Mouse (Mus musculus): ENCODE measurements around the gene Atf5. TPM values are rescaled to one million over a fixed set of nuclear protein-coding genes. Genes with fewer than 3 reads are reported as not detected.

The Atf5 gene
- total and polyA plus RNA-seq, 3 experiments: 13.4 to 82.3 (median 71.1) TPM

DNA sequence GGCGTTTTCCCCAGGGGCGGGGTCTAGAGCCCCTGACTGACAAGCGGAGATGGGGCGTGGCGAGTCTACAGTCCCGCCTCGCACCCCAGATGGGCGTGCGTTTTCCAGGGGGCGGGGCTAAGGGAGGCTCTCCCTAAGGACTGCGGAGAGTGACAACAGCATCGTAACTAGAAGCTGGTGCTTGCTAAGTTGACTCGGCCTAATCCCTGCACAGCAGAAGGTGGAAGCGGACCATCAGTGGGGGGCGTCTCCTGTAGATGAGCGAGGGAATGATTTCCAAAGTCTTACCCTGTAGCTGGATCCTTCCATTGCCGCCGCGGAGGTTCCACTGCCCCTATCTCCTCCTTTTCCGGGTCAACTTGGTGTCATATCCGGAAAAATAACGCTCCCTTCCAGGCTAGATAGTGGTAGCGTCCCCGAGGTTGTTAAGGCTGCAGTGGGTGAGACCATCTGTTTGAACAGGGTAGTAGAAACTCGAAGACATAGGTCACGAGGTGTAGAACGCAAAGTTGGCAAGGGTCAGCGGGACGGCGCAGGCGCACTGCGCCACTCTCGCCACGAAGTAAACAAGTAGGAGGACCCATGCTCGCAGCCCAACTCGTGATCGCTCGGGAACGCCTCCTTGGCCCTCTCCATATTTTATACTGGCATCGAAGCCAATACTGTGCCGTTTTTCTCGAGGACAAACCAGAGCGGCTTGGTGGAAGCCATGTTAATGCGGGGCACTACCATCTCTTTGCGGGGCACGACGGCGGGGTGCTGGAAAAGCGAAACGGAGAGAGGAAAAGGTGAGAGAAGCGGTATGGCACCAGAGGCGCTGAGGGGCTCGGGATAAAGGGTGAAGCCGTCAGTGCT lies 32.3 kb upstream of the Atf5 start, which contains the start of the genes Akt1s1 and Tbc1d17:
Akt1s1 (plus strand) TSS at position 431 of the 855 bp plus-strand sequence.
Tbc1d17 (minus strand) TSS at position 519 of the 855 bp plus-strand sequence.
- Histone ChIP-seq H3K4me2 (ENCODE audit: insufficient read depth, low read depth, poor library complexity, severe bottlenecking) (peak within 1 kb of the TSS; percentile 79), H3K79me2 (replicated peaks; ENCODE audit: control insufficient read depth, extremely low read depth, insufficient read depth, poor library complexity, severe bottlenecking) (peaks cover 28% of the 10 kb centered on the region), H3K9me3 (replicated peaks; ENCODE audit: low read length) (no peaks in the 10 kb centered on the region), H3K27ac (ENCODE audit: insufficient read depth, low read depth) (peak within 1 kb of the TSS; percentile 94), H3K9ac (ENCODE audit: insufficient read depth, low read depth) (peak within 1 kb of the TSS; percentile 97), H3K4me3 (replicated peaks in 1 of 3; ENCODE audit: low read depth in 2 of 3, low read length in 2 of 3, poor library complexity in 1 of 3) (peak within 1 kb of the TSS; percentile 81 to 98 (median 93)), H3K4me1 (ENCODE audit: control insufficient read depth in 1 of 2, insufficient read depth in 2 of 2) (peaks cover 14 to 48% of the 10 kb centered on the region in 2 experiments), H3K36me3 (replicated peaks in 1 of 2; ENCODE audit: control insufficient read depth in 1 of 2, insufficient read depth in 1 of 2, low read length in 1 of 2) (peaks cover 39 to 61% of the 10 kb centered on the region in 2 experiments), H3K27me3 (replicated peaks) (no peaks in the 10 kb centered on the region)
- peak; percentile 99 for DNase-seq (ENCODE audit: extremely low read depth)
- in situ Hi-C loops (cut with MboI; ENCODE audit: low pct_ligation_motif_present, low pct_unique_long_range_greater_than_20kb, low sequenced_read_pairs) (no loop called here), dilution Hi-C loops (cut with MboI; ENCODE audit: extremely low pct_ligation_motif_present, extremely low pct_unique_long_range_greater_than_20kb, low sequenced_read_pairs) (no loop called here)
- TF ChIP-seq ETS1 (conservative IDR thresholded peaks at IDR 0.05; ENCODE audit: low read depth, low read length): peak; percentile 65
- peak; percentile 91 for TF ChIP-seq SIN3A (IDR thresholded peaks at IDR 0.05; ENCODE audit: low read length)
- peak; percentile 85; the same call in 1 of the 2 replicates for TF ChIP-seq CHD2 (IDR thresholded peaks at IDR 0.05; ENCODE audit: low read length)
- TF ChIP-seq MEF2A (IDR thresholded peaks at IDR 0.05; ENCODE audit: borderline replicate concordance, low read depth, low read length): peak; percentile 40
- TF ChIP-seq ZNF384 (IDR thresholded peaks at IDR 0.05; ENCODE audit: low read depth, low read length): no peak
- TF ChIP-seq SMC3 (IDR thresholded peaks at IDR 0.05; ENCODE audit: low read depth, low read length): no peak
- peak; percentile 60; the same call in 1 of the 2 replicates for TF ChIP-seq NELFE (IDR thresholded peaks at IDR 0.05; ENCODE audit: low read depth, low read length)
- peak; percentile 86 for TF ChIP-seq NRF1 (IDR thresholded peaks at IDR 0.05; ENCODE audit: low read depth, low read length)
- peak; percentile 22; the same call in 1 of the 2 replicates for TF ChIP-seq UBTF (IDR thresholded peaks at IDR 0.05; ENCODE audit: low read depth, low read length)
- no peak for TF ChIP-seq POLR2AphosphoS2 (IDR thresholded peaks at IDR 0.05; ENCODE audit: low read depth, low read length)
- 0 out of 2 replicates have a peak, but pooled peaks have one; percentile 53 for TF ChIP-seq MXI1 (IDR thresholded peaks at IDR 0.05; ENCODE audit: low read depth, low read length)
- peak; percentile 70 for TF ChIP-seq IRF4 (IDR thresholded peaks at IDR 0.05; ENCODE audit: low read depth, low read length)
- TF ChIP-seq E2F4 (IDR thresholded peaks at IDR 0.05; ENCODE audit: insufficient replicate concordance, low read depth, low read length): peak; percentile 79; the same call in 1 of the 2 replicates
- TF ChIP-seq TCF12 (IDR thresholded peaks at IDR 0.05; ENCODE audit: low read depth, low read length): peak; percentile 68
- 0 out of 2 replicates have a peak, but pooled peaks have one; percentile 15 for TF ChIP-seq JUN (IDR thresholded peaks at IDR 0.05; ENCODE audit: insufficient read depth, low read depth, low read length)
- TF ChIP-seq PAX5 (IDR thresholded peaks at IDR 0.05; ENCODE audit: low read length): no peak
- TF ChIP-seq ZC3H11A (IDR thresholded peaks at IDR 0.05; ENCODE audit: low read depth, low read length): no peak
- TF ChIP-seq KAT2A (IDR thresholded peaks at IDR 0.05; ENCODE audit: insufficient replicate concordance, low read length): peak; percentile 90; the same call in 1 of the 2 replicates
- TF ChIP-seq RCOR1 (conservative IDR thresholded peaks at IDR 0.05; ENCODE audit: low read depth, low read length): peak; percentile 99
- TF ChIP-seq RAD21 (IDR thresholded peaks at IDR 0.05; ENCODE audit: low read depth, low read length): no peak
- TF ChIP-seq MAX (IDR thresholded peaks at IDR 0.05; ENCODE audit: low read length): peak; percentile 97
- TF ChIP-seq CHD1 (IDR thresholded peaks at IDR 0.05; ENCODE audit: low read depth, low read length): peak; percentile 99
- TF ChIP-seq HCFC1 (IDR thresholded peaks at IDR 0.05; ENCODE audit: low read depth, low read length): peak; percentile 86
- peak; percentile 81 for TF ChIP-seq ELF1 (IDR thresholded peaks at IDR 0.05; ENCODE audit: low read depth, low read length)
- 0 out of 2 replicates have a peak, but pooled peaks have one; percentile 27 for TF ChIP-seq JUND (conservative IDR thresholded peaks at IDR 0.05; ENCODE audit: low read depth, low read length)
- peak; percentile 76; the same call in 1 of the 2 replicates for TF ChIP-seq ZMIZ1 (IDR thresholded peaks at IDR 0.05; ENCODE audit: low read depth, low read length)
- peak; percentile 91 for TF ChIP-seq USF1 (IDR thresholded peaks at IDR 0.05; ENCODE audit: low read depth, low read length)
- TF ChIP-seq BHLHE40 (IDR thresholded peaks at IDR 0.05; ENCODE audit: low read depth, low read length): peak; percentile 93
- TF ChIP-seq MAFK (IDR thresholded peaks at IDR 0.05; ENCODE audit: insufficient replicate concordance, low read length): peak; percentile 30; the same call in 1 of the 2 replicates
- peak; percentile 17; the same call in 1 of the 2 replicates for TF ChIP-seq GABPA (IDR thresholded peaks at IDR 0.05; ENCODE audit: insufficient replicate concordance, low read depth, low read length)
- peak; percentile 50; the same call in 1 of the 2 replicates for TF ChIP-seq POLR2A (IDR thresholded peaks at IDR 0.05; ENCODE audit: low read depth, low read length)
- no peak for TF ChIP-seq ZKSCAN1 (IDR thresholded peaks at IDR 0.05; ENCODE audit: borderline replicate concordance, low read depth, low read length)
- TF ChIP-seq MAZ (IDR thresholded peaks at IDR 0.05; ENCODE audit: low read depth, low read length): peak; percentile 92
- TF ChIP-seq MYC (IDR thresholded peaks at IDR 0.05; ENCODE audit: low read depth, low read length): peak; percentile 84
- no peak for TF ChIP-seq TBP (conservative IDR thresholded peaks at IDR 0.05; ENCODE audit: low read depth, low read length)
- no peak for TF ChIP-seq CTCF (conservative IDR thresholded peaks at IDR 0.05 in 1 of 2, IDR thresholded peaks at IDR 0.05 in 1 of 2; ENCODE audit: low read depth in 2 of 2, low read length in 2 of 2)
- TF ChIP-seq USF2 (conservative IDR thresholded peaks at IDR 0.05; ENCODE audit: low read depth, low read length): peak; percentile 87

Measured in CH12.LX (cell line).